Mouse (Mus musculus): ENCODE data around the gene Exoc2.

DNA sequence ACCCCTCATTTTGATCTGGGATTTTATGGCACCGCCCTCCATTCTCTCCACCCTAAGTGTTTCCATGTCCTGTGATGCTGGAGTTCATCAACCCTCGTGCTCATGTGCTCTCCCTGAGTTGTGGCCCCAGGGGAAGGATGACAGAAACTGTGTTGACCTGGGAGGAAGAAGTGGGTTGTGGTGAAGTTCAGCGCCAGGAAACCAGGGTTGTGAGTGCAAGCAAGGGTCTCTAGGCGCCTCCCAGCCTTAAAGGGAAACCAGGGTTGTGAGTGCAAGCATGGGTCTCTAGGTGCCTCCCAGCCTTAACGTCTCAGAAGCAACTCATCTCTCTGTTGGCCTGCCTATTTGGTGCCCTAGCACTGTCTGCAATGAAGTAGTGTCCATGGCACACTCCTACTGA is 160.4 kb downstream of the Exoc2 start:
- TF ChIP-seq CTCF (IDR thresholded peaks at IDR 0.05; ENCODE audit: low read depth, low read length): no peak
- no peak for TF ChIP-seq GATA1 (IDR thresholded peaks at IDR 0.05; ENCODE audit: borderline replicate concordance, low read length)
